Mouse (Mus musculus): ENCODE measurements around the gene Sar1b.

- TF ChIP-seq CTCF (IDR thresholded peaks at IDR 0.05; ENCODE audit: low read depth, low read length), result no peak
- no peak for TF ChIP-seq POLR2A (IDR thresholded peaks at IDR 0.05; ENCODE audit: borderline replicate concordance, low read depth, low read length)
Observed at GRCm38 (mm10) chr11:51757023-51757422, 6.5 kb upstream of the Sar1b start.

Data from bone marrow macrophage, adult 2 months (primary cell).